Mouse (Mus musculus): ENCODE measurements around the gene 4933430I17Rik. TPM values are rescaled to one million over a fixed set of nuclear protein-coding genes. Genes with fewer than 3 reads are reported as not detected.
A peak's percentile ranks its signal among the peaks of the same experiment; 100 is the strongest.

4933430I17Rik gene
- polyA plus RNA-seq, 1 experiment from 2014 or later = 0.79 TPM

DNA sequence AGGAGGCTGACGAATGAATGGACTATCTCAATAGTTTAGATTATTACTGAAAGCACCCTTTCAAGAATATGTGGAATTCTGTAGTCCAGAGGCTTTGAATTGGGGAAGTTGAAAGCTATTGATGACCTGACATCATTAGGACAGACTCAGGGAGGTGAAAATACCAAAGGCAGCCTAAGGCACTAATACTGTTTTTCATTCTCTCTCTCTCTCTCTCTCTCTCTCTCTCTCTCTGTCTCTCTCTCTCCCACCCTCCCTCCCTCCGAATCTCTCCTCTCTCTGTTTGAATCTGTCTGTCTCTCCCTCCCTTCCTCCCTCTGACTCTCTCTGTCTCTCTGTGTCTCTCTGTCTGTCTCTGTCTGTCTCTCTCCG lies 36.4 kb downstream of the 4933430I17Rik start:
- WGBS = 24% methylated on average over 3 of the region's 3 CpGs
- H3K9ac ChIP-seq (replicated peaks) = no peak overlapping the region
- H3K36me3 ChIP-seq = no peaks in the 10 kb centered on the region
- no peak overlapping the region for H3K4me2 ChIP-seq (replicated peaks)
- ATAC-seq (replicated peaks) = peak; percentile 57
- H3K27ac ChIP-seq (replicated peaks) = no peak overlapping the region
- peaks cover 4% of the 10 kb centered on the region; the same call in 1 of the 2 replicates for H3K4me1 ChIP-seq
- H3K9me3 ChIP-seq = no peaks in the 10 kb centered on the region
- H3K4me3 ChIP-seq = no peak overlapping the region
- H3K27me3 ChIP-seq = 0 out of 2 replicates have a peak, but pooled peaks cover 3% of the 10 kb centered on the region

DNA sequence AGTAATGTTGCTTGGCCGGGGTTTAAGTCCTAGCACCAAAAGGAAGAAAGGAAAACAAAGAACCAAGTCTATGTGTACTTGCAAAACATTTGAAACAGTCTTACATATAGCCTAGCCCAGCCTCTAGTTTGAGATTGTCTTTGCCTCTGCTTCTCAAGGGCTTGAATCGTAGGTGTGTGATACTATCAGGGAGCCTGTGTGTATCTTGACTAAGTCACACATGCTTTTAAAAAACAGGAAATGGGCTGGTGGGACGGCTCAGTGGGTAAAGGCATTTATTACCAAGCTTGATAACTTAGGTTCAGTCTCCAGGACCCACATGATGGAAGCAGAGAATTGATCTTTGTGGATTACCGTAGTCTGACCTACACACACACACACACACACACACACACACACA lies 36.8 kb downstream of the 4933430I17Rik start:
- Histone ChIP-seq H3K9ac (replicated peaks) (no peak overlapping the region), H3K36me3 (no peaks in the 10 kb centered on the region), H3K4me3 (no peak overlapping the region), H3K4me2 (replicated peaks) (no peak overlapping the region), H3K9me3 (no peaks in the 10 kb centered on the region), H3K27ac (replicated peaks) (no peak overlapping the region), H3K27me3 (0 out of 2 replicates have a peak, but pooled peaks cover 3% of the 10 kb centered on the region), H3K4me1 (peaks cover 4% of the 10 kb centered on the region; the same call in 1 of the 2 replicates)
- ATAC-seq (replicated peaks) = no peak
- 68% methylated on average over 4 of the region's 4 CpGs for WGBS

DNA sequence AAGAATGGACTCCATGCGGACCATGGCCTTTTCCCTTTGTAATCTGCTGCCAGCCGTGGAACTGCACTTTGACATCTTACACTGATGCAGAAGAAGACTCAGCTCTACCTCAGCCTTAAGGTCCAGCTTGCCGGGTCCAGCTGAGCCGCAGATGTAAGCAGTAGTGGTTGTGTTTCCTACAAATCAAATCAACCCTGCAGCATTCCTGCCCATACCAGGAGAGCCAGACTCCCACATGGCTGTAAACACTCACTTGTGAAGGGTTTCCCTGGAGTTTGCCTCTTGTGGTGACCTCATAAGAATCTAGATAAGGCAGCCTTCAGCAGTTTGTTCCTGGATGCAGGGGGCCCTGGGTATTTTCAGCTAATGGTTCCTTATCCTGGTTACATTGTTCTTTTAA lies 41.4 kb downstream of the 4933430I17Rik start:
- peaks cover 1% of the 10 kb centered on the region; the same call in 1 of the 2 replicates for H3K4me1 ChIP-seq
- no peak overlapping the region for H3K27ac ChIP-seq (replicated peaks)
- H3K36me3 ChIP-seq = no peaks in the 10 kb centered on the region
- no peak overlapping the region for H3K9ac ChIP-seq (replicated peaks)
- no peaks in the 10 kb centered on the region for H3K27me3 ChIP-seq
- H3K4me3 ChIP-seq = no peak overlapping the region
- no peaks in the 10 kb centered on the region for H3K9me3 ChIP-seq
- H3K4me2 ChIP-seq (replicated peaks) = no peak overlapping the region
- 88% methylated on average over 4 of the region's 4 CpGs for WGBS
- no peak for ATAC-seq (replicated peaks)

DNA sequence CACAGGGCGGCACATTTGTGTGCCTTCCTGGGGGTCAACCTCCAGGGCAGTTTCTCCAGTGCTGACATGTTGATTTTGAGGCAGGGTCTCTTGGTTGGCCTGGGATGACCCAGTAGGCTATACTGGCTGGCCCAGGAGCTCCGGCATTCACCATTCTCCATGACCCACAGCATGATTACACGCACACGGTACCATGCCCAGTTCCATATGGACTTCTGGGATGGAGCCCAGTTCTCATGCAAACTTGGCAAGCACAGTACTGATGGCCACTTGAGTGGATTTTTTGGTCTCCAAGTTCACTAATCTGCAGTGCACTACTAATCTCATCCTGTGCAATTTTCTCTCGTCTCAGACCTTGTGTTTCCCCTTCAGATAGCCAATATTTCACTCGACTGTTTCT lies 42.5 kb downstream of the 4933430I17Rik start:
- no peak overlapping the region for H3K4me3 ChIP-seq
- H3K27me3 ChIP-seq = no peaks in the 10 kb centered on the region
- H3K4me2 ChIP-seq (replicated peaks) = no peak overlapping the region
- H3K9ac ChIP-seq (replicated peaks) = no peak overlapping the region
- H3K36me3 ChIP-seq = no peaks in the 10 kb centered on the region
- H3K27ac ChIP-seq (replicated peaks) = no peak overlapping the region
- no peaks in the 10 kb centered on the region for H3K9me3 ChIP-seq
- H3K4me1 ChIP-seq = no peaks in the 10 kb centered on the region
- WGBS = 85% methylated on average over 6 of the region's 6 CpGs
- ATAC-seq (replicated peaks) = no peak

DNA sequence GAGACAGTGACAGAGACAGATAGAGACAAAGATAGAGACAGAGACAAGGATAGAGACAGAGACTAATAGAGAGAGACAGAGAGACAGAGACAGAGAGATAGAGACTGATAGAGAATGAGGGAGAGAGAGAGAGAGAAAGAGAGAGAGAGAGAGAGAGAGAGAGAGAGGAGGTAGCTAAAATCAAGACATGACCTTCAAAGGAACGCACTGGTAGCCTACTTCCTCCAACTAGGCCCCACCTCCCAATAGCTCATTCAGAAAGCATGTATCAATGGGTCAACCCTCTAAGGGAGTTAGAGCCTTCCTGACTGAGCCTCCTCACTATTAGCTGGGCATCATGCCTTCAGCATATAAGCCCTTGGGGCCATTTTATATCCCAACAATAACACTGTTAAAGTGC lies 43.2 kb downstream of the 4933430I17Rik start:
- H3K4me1 ChIP-seq = no peaks in the 10 kb centered on the region
- ATAC-seq (replicated peaks) = no peak
- H3K27ac ChIP-seq (replicated peaks) = no peak overlapping the region
- no peak overlapping the region for H3K4me2 ChIP-seq (replicated peaks)
- WGBS = 100% methylated on average over 1 of the region's 1 CpGs
- H3K9me3 ChIP-seq = no peaks in the 10 kb centered on the region
- H3K9ac ChIP-seq (replicated peaks) = no peak overlapping the region
- H3K4me3 ChIP-seq = no peak overlapping the region
- no peaks in the 10 kb centered on the region for H3K27me3 ChIP-seq
- H3K36me3 ChIP-seq = no peaks in the 10 kb centered on the region

DNA sequence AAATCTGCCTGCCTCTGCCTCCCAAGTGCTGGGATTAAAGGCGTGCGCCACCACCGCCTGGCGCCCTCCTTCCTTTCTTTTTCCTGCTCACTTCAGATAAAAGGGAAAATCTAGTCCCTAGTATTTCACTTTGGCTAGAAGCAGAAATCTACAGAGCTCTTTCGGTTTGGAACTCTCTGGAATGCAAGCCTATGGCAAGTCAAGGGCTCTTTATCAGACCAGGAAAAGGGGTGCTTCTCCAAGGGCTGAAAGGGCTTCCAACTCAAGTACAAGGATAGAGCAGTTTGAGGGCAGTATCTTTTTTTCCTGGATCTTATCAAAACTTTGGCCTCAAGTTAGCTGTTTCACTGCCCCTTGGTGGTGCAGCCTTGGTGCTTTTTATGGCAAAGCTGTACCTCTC lies 44.4 kb downstream of the 4933430I17Rik start:
- 93% methylated on average over 5 of the region's 5 CpGs for WGBS
- H3K4me3 ChIP-seq = no peak overlapping the region
- no peak overlapping the region for H3K4me2 ChIP-seq (replicated peaks)
- H3K27me3 ChIP-seq = no peaks in the 10 kb centered on the region
- no peak overlapping the region for H3K27ac ChIP-seq (replicated peaks)
- no peak overlapping the region for H3K9ac ChIP-seq (replicated peaks)
- H3K36me3 ChIP-seq = no peaks in the 10 kb centered on the region
- no peaks in the 10 kb centered on the region for H3K4me1 ChIP-seq
- ATAC-seq (replicated peaks) = no peak
- H3K9me3 ChIP-seq = no peaks in the 10 kb centered on the region

DNA sequence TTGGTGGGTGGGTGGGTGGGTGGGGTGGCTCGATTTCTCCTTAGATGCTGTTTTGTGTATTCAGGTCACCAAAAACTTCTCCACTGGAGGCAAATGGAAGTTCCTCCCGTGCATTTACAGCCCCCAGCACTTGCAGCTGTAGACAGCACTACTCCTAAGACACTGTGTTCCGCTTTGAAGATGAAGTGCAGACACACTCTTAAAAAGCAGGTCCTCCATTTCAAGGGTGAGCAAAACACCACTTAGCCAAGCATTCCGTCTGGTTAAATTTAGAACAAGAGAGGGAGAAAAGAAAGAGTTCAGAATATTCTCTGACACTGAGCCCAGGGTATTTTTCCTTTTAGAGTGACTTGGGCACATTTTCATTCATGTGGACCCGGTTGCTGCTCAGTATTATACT lies 44.9 kb downstream of the 4933430I17Rik start:
- H3K9ac ChIP-seq (replicated peaks) = no peak overlapping the region
- no peaks in the 10 kb centered on the region for H3K36me3 ChIP-seq
- H3K9me3 ChIP-seq = no peaks in the 10 kb centered on the region
- no peak for ATAC-seq (replicated peaks)
- no peak overlapping the region for H3K4me3 ChIP-seq
- no peak overlapping the region for H3K27ac ChIP-seq (replicated peaks)
- H3K27me3 ChIP-seq = no peaks in the 10 kb centered on the region
- no peak overlapping the region for H3K4me2 ChIP-seq (replicated peaks)
- 78% methylated on average over 5 of the region's 5 CpGs for WGBS
- H3K4me1 ChIP-seq = no peaks in the 10 kb centered on the region

DNA sequence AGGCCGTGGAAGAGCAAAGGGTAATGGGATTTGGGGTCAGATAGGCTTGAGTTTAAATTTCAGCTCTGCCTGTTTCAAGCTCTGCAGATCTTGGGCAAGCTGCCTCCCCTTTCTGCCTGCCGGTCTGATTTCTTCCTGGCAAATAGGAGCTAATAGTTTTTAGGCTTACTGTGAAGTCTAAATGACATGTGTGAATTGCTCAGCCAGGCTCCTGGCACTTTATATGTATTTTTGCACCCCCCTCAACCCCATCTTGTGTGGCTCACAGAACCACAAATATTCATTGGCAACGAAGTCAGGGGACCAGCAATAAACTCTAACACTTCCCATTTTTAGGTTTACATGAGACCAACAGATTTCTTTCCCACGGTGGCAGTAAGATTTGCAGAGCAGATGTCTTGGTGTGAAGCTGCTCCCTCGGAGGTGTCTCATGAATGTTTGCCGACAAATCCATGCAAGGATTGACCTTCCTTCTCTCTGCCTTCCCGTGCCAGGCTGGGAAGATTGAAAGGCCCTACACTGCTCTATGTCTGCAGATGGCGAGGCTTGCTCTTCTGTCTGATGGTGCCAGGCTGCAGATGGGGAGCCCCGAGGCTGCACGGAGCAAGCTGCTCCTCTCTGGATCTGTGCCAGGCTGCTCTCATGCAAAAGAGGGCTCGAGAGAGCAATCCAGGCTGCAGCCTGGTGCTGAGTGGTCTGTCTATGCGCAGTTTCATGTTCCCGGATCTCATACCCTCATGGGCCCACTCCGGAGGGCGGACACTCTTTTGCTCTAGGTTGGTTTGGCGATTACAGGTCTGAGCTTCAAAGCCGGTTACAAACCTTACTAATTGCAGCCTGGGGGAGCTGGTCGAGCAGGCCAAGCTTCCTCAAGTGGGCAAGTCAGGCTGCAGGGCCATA lies 57.4 kb downstream of the 4933430I17Rik start:
- Histone ChIP-seq H3K4me2 (replicated peaks) (peak overlapping the region; percentile 73), H3K9me3 (no peaks in the 10 kb centered on the region), H3K27ac (replicated peaks) (peak overlapping the region; percentile 84), H3K9ac (replicated peaks) (peak overlapping the region; percentile 45; the same call in 1 of the 2 replicates), H3K4me3 (peak overlapping the region; percentile 48), H3K36me3 (no peaks in the 10 kb centered on the region), H3K27me3 (no peaks in the 10 kb centered on the region), H3K4me1 (peaks cover 51% of the 10 kb centered on the region)
- ATAC-seq (replicated peaks) = peak; percentile 97
- WGBS = 7% methylated on average over 18 of the region's 18 CpGs

DNA sequence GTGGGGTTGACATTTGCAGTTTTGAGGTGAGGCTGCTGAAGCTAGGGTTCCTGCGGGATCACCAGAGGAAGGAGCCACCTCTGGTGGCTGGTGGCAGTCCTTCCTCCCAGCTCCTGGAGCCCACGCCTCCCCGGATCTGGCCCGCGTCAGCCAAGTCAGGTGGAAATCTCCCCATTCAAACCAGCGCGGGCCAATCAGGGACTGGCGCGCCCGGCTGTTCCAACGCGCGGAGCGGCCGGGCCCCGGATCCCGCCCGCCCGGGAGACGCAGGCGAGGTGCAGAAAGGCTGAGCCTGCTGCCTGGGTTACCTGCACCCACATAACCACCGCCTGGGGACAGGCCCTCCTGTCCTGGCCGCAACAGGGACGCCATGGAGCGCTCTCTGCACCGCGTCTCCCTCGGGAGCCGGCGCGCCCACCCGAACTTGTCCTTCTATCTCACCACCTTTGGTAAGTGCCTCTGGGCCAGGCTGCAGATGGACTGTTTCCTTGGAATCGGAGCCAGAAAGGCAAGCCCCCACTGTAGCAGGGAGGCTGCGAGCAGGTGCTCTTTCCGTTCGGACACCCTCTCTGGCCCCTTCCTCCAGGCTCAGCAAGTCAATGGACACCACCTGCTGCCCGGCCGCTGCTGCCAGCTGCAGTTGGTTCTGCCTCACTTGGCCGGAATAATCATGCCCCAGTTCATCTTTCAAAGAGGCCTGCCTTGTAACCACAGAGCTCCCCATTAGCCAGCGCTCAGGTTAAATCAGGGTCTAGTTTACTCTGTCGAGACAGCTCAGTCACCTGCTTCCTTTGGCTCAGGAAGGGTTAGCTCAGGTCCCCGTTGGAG lies 58.3 kb downstream of the 4933430I17Rik start:
- Histone ChIP-seq H3K9ac (replicated peaks) (peak overlapping the region; percentile 45), H3K4me1 (peaks cover 51% of the 10 kb centered on the region), H3K36me3 (no peaks in the 10 kb centered on the region), H3K27me3 (no peaks in the 10 kb centered on the region), H3K27ac (replicated peaks) (peak overlapping the region; percentile 84), H3K9me3 (no peaks in the 10 kb centered on the region), H3K4me2 (replicated peaks) (peak overlapping the region; percentile 73), H3K4me3 (peak overlapping the region; percentile 48)
- ATAC-seq (replicated peaks) = peak; percentile 78
- WGBS = 1% methylated on average over 42 of the region's 42 CpGs

DNA sequence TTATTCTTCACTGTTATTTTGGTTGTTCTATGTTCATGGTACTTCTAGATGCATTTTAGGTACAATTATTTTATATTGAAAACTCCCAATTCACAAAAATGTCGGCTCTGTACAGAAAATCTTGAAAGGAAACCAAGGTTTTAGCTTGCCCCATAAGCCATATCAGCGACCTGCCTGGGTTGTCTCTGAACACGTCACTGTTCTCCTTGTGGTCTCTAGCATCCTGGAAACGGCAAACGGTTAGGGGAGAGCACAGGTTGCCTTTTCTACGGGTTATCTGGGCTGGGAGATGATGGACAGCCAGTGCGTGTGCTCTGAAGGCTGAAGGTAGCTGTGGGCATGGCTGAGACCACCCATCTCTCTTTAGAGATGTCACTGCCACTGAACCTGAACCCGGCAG lies 61.9 kb downstream of the 4933430I17Rik start:
- WGBS = 94% methylated on average over 8 of the region's 8 CpGs
- no peak overlapping the region for H3K27ac ChIP-seq (replicated peaks)
- H3K9me3 ChIP-seq = no peaks in the 10 kb centered on the region
- ATAC-seq (replicated peaks) = no peak
- H3K4me2 ChIP-seq (replicated peaks) = no peak overlapping the region
- no peaks in the 10 kb centered on the region for H3K27me3 ChIP-seq
- H3K4me1 ChIP-seq = peaks cover 53% of the 10 kb centered on the region
- H3K4me3 ChIP-seq = no peak overlapping the region
- no peak overlapping the region for H3K9ac ChIP-seq (replicated peaks)
- H3K36me3 ChIP-seq = no peaks in the 10 kb centered on the region

DNA sequence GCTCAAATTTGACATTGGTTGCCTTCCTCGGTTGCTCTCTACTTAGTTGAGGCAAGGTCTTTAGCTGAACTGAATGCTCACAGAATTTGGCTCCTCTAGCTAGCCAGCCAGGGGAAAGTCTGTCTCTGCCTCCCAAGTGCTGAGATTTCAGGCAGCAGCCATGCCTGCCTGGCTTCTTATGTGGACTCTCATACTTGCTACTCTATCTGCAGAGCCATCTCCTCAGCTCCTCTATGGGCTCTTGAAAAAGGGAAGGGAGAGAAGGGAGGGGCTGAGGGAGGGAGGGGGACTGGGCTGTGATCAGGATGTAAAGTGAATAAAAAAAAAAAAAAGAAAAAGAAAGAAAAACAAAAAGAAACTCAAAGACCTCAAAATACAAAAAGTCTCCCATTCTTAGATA lies 65.7 kb downstream of the 4933430I17Rik start:
- WGBS = 65% methylated on average over 1 of the region's 1 CpGs
- ATAC-seq (replicated peaks) = no peak
- Histone ChIP-seq H3K9me3 (no peaks in the 10 kb centered on the region), H3K36me3 (no peaks in the 10 kb centered on the region), H3K4me3 (no peak overlapping the region), H3K4me1 (peaks cover 15% of the 10 kb centered on the region), H3K9ac (replicated peaks) (no peak overlapping the region), H3K4me2 (replicated peaks) (no peak overlapping the region), H3K27me3 (no peaks in the 10 kb centered on the region), H3K27ac (replicated peaks) (peak overlapping the region; percentile 63)

DNA sequence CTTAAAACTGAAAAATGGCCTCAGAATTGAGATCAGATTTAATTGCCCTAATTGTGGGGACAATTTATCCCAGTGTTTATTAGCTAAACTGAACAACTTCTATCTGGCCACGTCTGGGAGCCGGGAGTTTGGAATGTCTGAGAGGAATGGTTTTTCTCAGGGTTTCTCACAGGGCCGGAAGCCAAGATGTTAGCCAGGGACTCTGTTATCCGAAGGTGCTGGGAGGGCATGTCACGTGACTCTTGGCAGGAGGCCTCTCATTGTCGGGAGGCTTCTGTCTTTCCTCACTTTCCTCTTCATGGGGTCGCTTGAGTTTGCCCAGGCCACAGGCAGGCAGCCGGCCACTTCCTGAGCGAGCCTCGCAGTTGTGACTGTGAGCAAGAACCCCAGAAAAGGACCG lies 66.2 kb downstream of the 4933430I17Rik start:
- Histone ChIP-seq H3K9me3 (no peaks in the 10 kb centered on the region), H3K9ac (replicated peaks) (no peak overlapping the region), H3K27me3 (no peaks in the 10 kb centered on the region), H3K27ac (replicated peaks) (peak overlapping the region; percentile 35), H3K36me3 (no peaks in the 10 kb centered on the region), H3K4me2 (replicated peaks) (peak overlapping the region; percentile 17; the same call in 1 of the 2 replicates), H3K4me3 (no peak overlapping the region), H3K4me1 (peaks cover 15% of the 10 kb centered on the region)
- WGBS = 4% methylated on average over 11 of the region's 11 CpGs
- peak; percentile 48 for ATAC-seq (replicated peaks)
